Mouse (Mus musculus) lung, embryonic 16.5 days (tissue): ENCODE results near the gene Cct6b. TPM values are rescaled to one million over a fixed set of nuclear protein-coding genes. Genes with fewer than 3 reads are reported as not detected.

Experiments
- ATAC-seq: fragments of 200-750 bp; cut with Nextera tagmentation; 2 replicates; pipeline ENCODE4 v1.8.0; 2017; ENCODE audit warnings: low read depth, mild to moderate bottlenecking, moderate library complexity
- H3K27ac ChIP-seq: fragments of 300-500 bp; sonication (generic); 2 replicates; pipeline ENCODE4 v1.5.1; 2014; ENCODE audit warnings: mild to moderate bottlenecking, control low read depth, low read length
- H3K27me3 ChIP-seq: fragments of 300-500 bp; sonication (generic); 2 replicates; pipeline ENCODE4 v1.6.1; 2014; ENCODE audit warnings: low read depth, low read length, mixed read lengths; ENCODE audit not compliant: control insufficient read depth, insufficient read depth
- H3K36me3 ChIP-seq: fragments of 300-500 bp; sonication (generic); 2 replicates; pipeline ENCODE4 v1.6.1; 2014; ENCODE audit warnings: low read length; ENCODE audit not compliant: control insufficient read depth, insufficient read depth
- H3K4me1 ChIP-seq: fragments of 300-500 bp; sonication (generic); replicated peaks from 2 replicates; pipeline ENCODE4 v1.6.1; 2014; ENCODE audit warnings: low read length, mixed read lengths; ENCODE audit not compliant: control insufficient read depth, insufficient read depth
- H3K4me2 ChIP-seq: fragments of 300-500 bp; sonication (generic); 2 replicates; pipeline ENCODE4 v1.6.1; 2014; ENCODE audit warnings: low read depth, low read length, control low read depth
- H3K4me3 ChIP-seq: fragments of 300-500 bp; sonication (generic); 2 replicates; pipeline ENCODE4 v1.5.1; 2014; ENCODE audit warnings: mild to moderate bottlenecking, low read length, control low read depth
- H3K9ac ChIP-seq: fragments of 300-500 bp; sonication (generic); 2 replicates; pipeline ENCODE4 v1.6.1; 2014; ENCODE audit warnings: low read length, control low read depth
- H3K9me3 ChIP-seq: fragments of 300-500 bp; sonication (generic); 2 replicates; pipeline ENCODE4 v1.6.1; 2016; ENCODE audit warnings: low read length; ENCODE audit not compliant: control insufficient read depth
- WGBS: fragments of 180-500 bp; shearing (Covaris S2); extraction: QIAGEN DNeasy Blood & Tissue Kit; methylation state at CpG from one replicate; pipeline ENCODE4 v1.1.7; 2014; 5-methylcytosine and 5-hydroxymethylcytosine counted together
- polyA plus RNA-seq: library from polyadenylated mRNA; unstranded; fragments of >200 nt; fragmentation: Nextera tagmentation; extraction: Ambion mirVana; gene quantifications from 2 replicates; pipeline ENCODE4 v1.2.1, GENCODE M21; 2015

The Cct6b gene
- polyA plus RNA-seq, 1 experiment from 2014 or later: 0.30 TPM

- H3K4me1 ChIP-seq: peaks cover 14% of the 10 kb centered on the region
- H3K4me2 ChIP-seq: peak overlapping the region; percentile 84
- peak overlapping the region; percentile 93 for H3K27ac ChIP-seq
- H3K36me3 ChIP-seq: peaks cover 3% of the 10 kb centered on the region; the same call in 1 of the 2 replicates
- H3K9ac ChIP-seq: peak overlapping the region; percentile 89
- under 1% methylated on average over 28 of the region's 28 CpGs for WGBS
- no peaks in the 10 kb centered on the region for H3K27me3 ChIP-seq
- peak overlapping the region; percentile 78 for H3K4me3 ChIP-seq
- 0 out of 2 replicates have a peak, but pooled peaks cover 3% of the 10 kb centered on the region for H3K9me3 ChIP-seq
- ATAC-seq: peak; percentile 69
Observed at GRCm38 (mm10) chr11:82764438-82764924, 360 bp upstream of the Cct6b start.

GRCm38 (mm10) chr11:82763261-82763660 lies 860 bp downstream of the Cct6b start:
- peak overlapping the region; percentile 78 for H3K4me3 ChIP-seq
- WGBS: 8% methylated on average over 4 of the region's 4 CpGs
- peaks cover 14% of the 10 kb centered on the region for H3K4me1 ChIP-seq
- H3K36me3 ChIP-seq: peaks cover under 1% of the 10 kb centered on the region; the same call in 1 of the 2 replicates
- ATAC-seq: no peak
- 0 out of 2 replicates have a peak, but pooled peaks cover 3% of the 10 kb centered on the region for H3K9me3 ChIP-seq
- peak overlapping the region; percentile 93 for H3K27ac ChIP-seq
- H3K4me2 ChIP-seq: peak overlapping the region; percentile 86
- H3K27me3 ChIP-seq: no peaks in the 10 kb centered on the region
- peak overlapping the region; percentile 79 for H3K9ac ChIP-seq

GRCm38 (mm10) chr11:82762286-82762829 lies 1.8 kb downstream of the Cct6b start:
- Histone ChIP-seq H3K9me3 (0 out of 2 replicates have a peak, but pooled peaks cover 3% of the 10 kb centered on the region), H3K36me3 (no peaks in the 10 kb centered on the region), H3K4me2 (no peak overlapping the region), H3K4me1 (peaks cover 14% of the 10 kb centered on the region), H3K4me3 (no peak overlapping the region), H3K27ac (no peak overlapping the region), H3K27me3 (no peaks in the 10 kb centered on the region), H3K9ac (no peak overlapping the region)
- 85% methylated on average over 6 of the region's 6 CpGs for WGBS
- ATAC-seq: no peak

- Histone ChIP-seq H3K36me3 (no peaks in the 10 kb centered on the region), H3K9ac (no peak overlapping the region), H3K27ac (no peak overlapping the region), H3K4me2 (no peak overlapping the region), H3K4me3 (no peak overlapping the region), H3K27me3 (no peaks in the 10 kb centered on the region), H3K9me3 (no peaks in the 10 kb centered on the region), H3K4me1 (no peaks in the 10 kb centered on the region)
- no peak for ATAC-seq
- 84% methylated on average over 1 of the region's 1 CpGs for WGBS
Observed at GRCm38 (mm10) chr11:82755919-82756318, 8.2 kb downstream of the Cct6b start.

- no peak for ATAC-seq
- Histone ChIP-seq H3K4me2 (no peak overlapping the region), H3K36me3 (no peaks in the 10 kb centered on the region), H3K9me3 (no peaks in the 10 kb centered on the region), H3K4me3 (no peak overlapping the region), H3K27ac (no peak overlapping the region), H3K4me1 (no peaks in the 10 kb centered on the region), H3K27me3 (no peaks in the 10 kb centered on the region), H3K9ac (no peak overlapping the region)
- 61% methylated on average over 6 of the region's 6 CpGs for WGBS
Observed at GRCm38 (mm10) chr11:82752349-82753115, 11.6 kb downstream of the Cct6b start.

- no peak for ATAC-seq
- Histone ChIP-seq H3K9me3 (no peaks in the 10 kb centered on the region), H3K4me3 (no peak overlapping the region), H3K27ac (no peak overlapping the region), H3K36me3 (no peaks in the 10 kb centered on the region), H3K4me2 (no peak overlapping the region), H3K9ac (no peak overlapping the region), H3K27me3 (no peaks in the 10 kb centered on the region), H3K4me1 (no peaks in the 10 kb centered on the region)
- 73% methylated on average over 8 of the region's 8 CpGs for WGBS
Observed at GRCm38 (mm10) chr11:82746857-82747366, 17.2 kb downstream of the Cct6b start.

- ATAC-seq: no peak
- no peaks in the 10 kb centered on the region for H3K36me3 ChIP-seq
- no peak overlapping the region for H3K4me3 ChIP-seq
- H3K27ac ChIP-seq: no peak overlapping the region
- H3K9me3 ChIP-seq: no peaks in the 10 kb centered on the region
- no peaks in the 10 kb centered on the region for H3K4me1 ChIP-seq
- no peaks in the 10 kb centered on the region for H3K27me3 ChIP-seq
- no peak overlapping the region for H3K4me2 ChIP-seq
- 27% methylated on average over 6 of the region's 6 CpGs for WGBS
- H3K9ac ChIP-seq: no peak overlapping the region
Observed at GRCm38 (mm10) chr11:82746138-82746537, 18.0 kb downstream of the Cct6b start.

- Histone ChIP-seq H3K4me3 (no peak overlapping the region), H3K4me1 (no peaks in the 10 kb centered on the region), H3K9ac (no peak overlapping the region), H3K27me3 (no peaks in the 10 kb centered on the region), H3K9me3 (no peaks in the 10 kb centered on the region), H3K36me3 (no peaks in the 10 kb centered on the region), H3K4me2 (no peak overlapping the region), H3K27ac (no peak overlapping the region)
- ATAC-seq: no peak
Observed at GRCm38 (mm10) chr11:82739006-82739405, 25.1 kb downstream of the Cct6b start.

GRCm38 (mm10) chr11:82734227-82734626 lies 29.9 kb downstream of the Cct6b start:
- H3K27me3 ChIP-seq: no peaks in the 10 kb centered on the region
- H3K36me3 ChIP-seq: no peaks in the 10 kb centered on the region
- H3K4me2 ChIP-seq: no peak overlapping the region
- H3K9ac ChIP-seq: no peak overlapping the region
- H3K4me3 ChIP-seq: no peak overlapping the region
- no peak overlapping the region for H3K27ac ChIP-seq
- H3K9me3 ChIP-seq: no peaks in the 10 kb centered on the region
- H3K4me1 ChIP-seq: no peaks in the 10 kb centered on the region
- ATAC-seq: no peak
